Mouse (Mus musculus) stomach, postnatal 0 days (tissue): ENCODE results near the gene Arl4a. TPM values are rescaled to one million over a fixed set of nuclear protein-coding genes. Genes with fewer than 3 reads are reported as not detected.

ENCODE experiments used
- ATAC-seq: fragments of 200-750 bp; cut with Nextera tagmentation; 2 replicates; pipeline ENCODE4 v1.8.0; 2017; ENCODE audit not compliant: low FRiP score, low TSS enrichment
- DNase-seq: peaks from one replicate; pipeline ENCODE4 v3.0.0-alpha.2; 2016; ENCODE audit warnings: low spot score
- H3K27ac ChIP-seq: fragments of 300-500 bp; sonication (generic); replicated peaks from 2 replicates; pipeline ENCODE4 v1.5.1; 2014; ENCODE audit warnings: mild to moderate bottlenecking, control low read depth
- H3K27me3 ChIP-seq: fragments of 300-500 bp; sonication (generic); 2 replicates; pipeline ENCODE4 v1.6.1; 2014; ENCODE audit warnings: low read length; ENCODE audit not compliant: control insufficient read depth, insufficient read depth
- H3K36me3 ChIP-seq: fragments of 300-500 bp; sonication (generic); 2 replicates; pipeline ENCODE4 v1.6.1; 2014; ENCODE audit warnings: low read length, mixed read lengths; ENCODE audit not compliant: control insufficient read depth, insufficient read depth
- H3K4me1 ChIP-seq: fragments of 300-500 bp; sonication (generic); replicated peaks from 2 replicates; pipeline ENCODE4 v1.6.1; 2014; ENCODE audit warnings: antibody characterized with exemption; ENCODE audit not compliant: control insufficient read depth, insufficient read depth
- H3K4me2 ChIP-seq: fragments of 300-500 bp; sonication (generic); replicated peaks from 2 replicates; pipeline ENCODE4 v1.6.1; 2014; ENCODE audit warnings: low read depth, mild to moderate bottlenecking, control low read depth, moderate library complexity
- H3K4me3 ChIP-seq: fragments of 300-500 bp; sonication (generic); 2 replicates; pipeline ENCODE4 v1.5.1; 2014; ENCODE audit warnings: low read depth, low read length, control low read depth
- H3K9ac ChIP-seq: fragments of 300-500 bp; sonication (generic); 2 replicates; pipeline ENCODE4 v1.6.1; 2014; ENCODE audit warnings: mild to moderate bottlenecking, low read length, control low read depth, mixed read lengths
- H3K9me3 ChIP-seq: fragments of 300-500 bp; sonication (generic); 2 replicates; pipeline ENCODE4 v1.6.1; 2016; ENCODE audit warnings: low read length; ENCODE audit not compliant: control insufficient read depth
- CTCF ChIP-seq: IDR thresholded peaks from 2 replicates; pipeline ENCODE4 v1.5.1; 2016; ENCODE audit warnings: antibody characterized with exemption, low read depth, mild to moderate bottlenecking, moderate library complexity
- EP300 ChIP-seq: optimal IDR thresholded peaks from 2 replicates; pipeline ENCODE3; 2016; ENCODE audit warnings: antibody characterized with exemption
- WGBS: fragments of 180-500 bp; shearing (Covaris S2); extraction: QIAGEN DNeasy Blood & Tissue Kit; methylation state at CpG from one replicate; pipeline ENCODE4 v1.1.7; 2014; 5-methylcytosine and 5-hydroxymethylcytosine counted together
- polyA plus RNA-seq: library from polyadenylated mRNA; unstranded; fragments of >200 nt; fragmentation: Nextera tagmentation; extraction: Ambion mirVana; gene quantifications from 2 replicates; pipeline ENCODE4 v1.2.1, GENCODE M21; 2015

The Arl4a gene
- polyA plus RNA-seq, 1 experiment from 2014 or later, result 38.5 TPM

DNA sequence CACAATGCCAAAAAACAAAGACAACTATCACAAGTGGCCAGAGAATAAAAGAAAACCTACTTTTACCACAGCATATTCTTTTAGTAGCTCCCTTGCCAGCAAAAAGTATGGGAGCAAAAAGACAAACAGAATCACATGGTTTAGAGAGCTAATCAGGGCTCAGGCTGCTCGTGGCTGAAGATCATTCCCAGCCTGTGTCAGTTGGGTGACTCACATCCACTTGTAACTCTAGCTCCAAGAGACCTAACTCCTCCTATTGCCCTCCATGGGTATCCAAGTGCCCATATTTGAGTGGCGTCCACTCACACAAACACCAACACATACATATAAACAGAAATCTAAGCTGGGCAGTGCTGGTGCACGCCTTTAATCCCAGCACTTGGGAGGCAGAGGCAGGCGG, 8.6 kb downstream of the Arl4a start:
- Histone ChIP-seq H3K27me3 (no peaks in the 10 kb centered on the region), H3K36me3 (no peaks in the 10 kb centered on the region), H3K4me3 (no peak overlapping the region), H3K4me1 (no peaks in the 10 kb centered on the region), H3K9me3 (no peaks in the 10 kb centered on the region), H3K9ac (no peak overlapping the region), H3K4me2 (no peak overlapping the region), H3K27ac (no peak overlapping the region)
- no peak for TF ChIP-seq CTCF
- no peak for TF ChIP-seq EP300
- DNase-seq (no peak), ATAC-seq (no peak)
- 73% methylated on average over 4 of the region's 4 CpGs for WGBS

GRCm38 (mm10) chr12:40027846-40028245, 10.0 kb downstream of the Arl4a start:
- Histone ChIP-seq H3K4me3 (no peak overlapping the region), H3K27me3 (no peaks in the 10 kb centered on the region), H3K4me2 (no peak overlapping the region), H3K36me3 (no peaks in the 10 kb centered on the region), H3K4me1 (no peaks in the 10 kb centered on the region), H3K9me3 (no peaks in the 10 kb centered on the region), H3K27ac (no peak overlapping the region), H3K9ac (no peak overlapping the region)
- TF ChIP-seq CTCF, result no peak
- TF ChIP-seq EP300, result no peak
- DNase-seq, result no peak
- ATAC-seq, result no peak
- 81% methylated on average over 3 of the region's 3 CpGs for WGBS

GRCm38 (mm10) chr12:40027444-40027843, 10.4 kb downstream of the Arl4a start:
- DNase-seq, result no peak

GRCm38 (mm10) chr12:40023918-40024317, 13.9 kb downstream of the Arl4a start:
- 42% methylated on average over 2 of the region's 2 CpGs for WGBS
- H3K4me1 ChIP-seq, result no peaks in the 10 kb centered on the region
- H3K9ac ChIP-seq, result no peak overlapping the region
- no peak overlapping the region for H3K4me2 ChIP-seq
- H3K36me3 ChIP-seq, result no peaks in the 10 kb centered on the region
- no peaks in the 10 kb centered on the region for H3K27me3 ChIP-seq
- no peak overlapping the region for H3K4me3 ChIP-seq
- no peak overlapping the region for H3K27ac ChIP-seq
- TF ChIP-seq EP300 (no peak), CTCF (no peak)
- no peak for ATAC-seq
- no peak for DNase-seq
- no peaks in the 10 kb centered on the region for H3K9me3 ChIP-seq

More at GRCm38 (mm10) chr12:40027444-40027843, 10.4 kb downstream of the Arl4a start:
- 67% methylated on average over 3 of the region's 3 CpGs for WGBS
- Histone ChIP-seq H3K27ac (no peak overlapping the region), H3K27me3 (no peaks in the 10 kb centered on the region), H3K4me3 (no peak overlapping the region), H3K9me3 (no peaks in the 10 kb centered on the region), H3K36me3 (no peaks in the 10 kb centered on the region), H3K4me2 (no peak overlapping the region), H3K4me1 (no peaks in the 10 kb centered on the region), H3K9ac (no peak overlapping the region)
- ATAC-seq, result no peak
- TF ChIP-seq CTCF, result no peak
- TF ChIP-seq EP300, result no peak

GRCm38 (mm10) chr12:40023014-40023642, 14.7 kb downstream of the Arl4a start:
- Histone ChIP-seq H3K9me3 (no peaks in the 10 kb centered on the region), H3K4me1 (no peaks in the 10 kb centered on the region), H3K36me3 (no peaks in the 10 kb centered on the region), H3K9ac (no peak overlapping the region), H3K4me3 (no peak overlapping the region), H3K27ac (no peak overlapping the region), H3K4me2 (no peak overlapping the region), H3K27me3 (no peaks in the 10 kb centered on the region)
- TF ChIP-seq EP300, result no peak
- TF ChIP-seq CTCF, result no peak
- WGBS, result 74% methylated on average over 3 of the region's 3 CpGs
- ATAC-seq (no peak), DNase-seq (no peak)

DNA sequence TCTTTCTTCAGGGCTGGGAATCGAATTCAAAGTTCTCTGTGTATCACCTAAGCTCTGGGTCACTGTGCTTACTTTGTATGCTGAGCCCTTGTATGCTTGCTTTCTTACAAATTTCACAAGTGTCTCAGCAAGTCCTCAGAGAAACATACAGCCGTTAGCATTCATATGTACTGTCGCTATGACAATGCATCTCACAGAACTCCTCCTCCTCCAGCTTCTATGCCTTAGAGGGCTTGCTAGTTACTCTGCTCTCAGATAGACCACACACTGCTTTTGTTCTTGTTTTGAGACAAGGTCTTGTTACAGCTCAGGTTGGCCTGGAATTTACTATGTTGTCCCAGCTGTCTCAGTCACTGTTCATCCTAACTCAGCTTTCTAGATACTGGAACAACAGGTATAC, 15.5 kb downstream of the Arl4a start:
- 89% methylated on average over 3 of the region's 3 CpGs for WGBS
- DNase-seq (no peak), ATAC-seq (no peak)
- H3K4me2 ChIP-seq, result no peak overlapping the region
- H3K36me3 ChIP-seq, result no peaks in the 10 kb centered on the region
- H3K9ac ChIP-seq, result no peak overlapping the region
- H3K9me3 ChIP-seq, result no peaks in the 10 kb centered on the region
- TF ChIP-seq CTCF (no peak), EP300 (no peak)
- H3K4me1 ChIP-seq, result no peaks in the 10 kb centered on the region
- H3K4me3 ChIP-seq, result no peak overlapping the region
- no peak overlapping the region for H3K27ac ChIP-seq
- H3K27me3 ChIP-seq, result no peaks in the 10 kb centered on the region
